Mouse (Mus musculus) small intestine, adult 2 months (tissue): Measurements from ENCODE around the gene Pfpl. TPM values are rescaled to one million over a fixed set of nuclear protein-coding genes. Genes with fewer than 3 reads are reported as not detected.

ENCODE experiments used
- H3K27ac ChIP-seq: fragments of 200-500 bp; 2 replicates; pipeline ENCODE4 v1.5.1; 2012; ENCODE audit warnings: low read depth, low read length, control low read depth, inconsistent platforms; ENCODE audit not compliant: insufficient read depth
- H3K27me3 ChIP-seq: fragments of 200-500 bp; 2 replicates; pipeline ENCODE4 v1.6.1; 2012; ENCODE audit warnings: mild to moderate bottlenecking, moderate library complexity, low read length, inconsistent platforms; ENCODE audit not compliant: control insufficient read depth, insufficient read depth
- H3K36me3 ChIP-seq: fragments of 200-500 bp; 2 replicates; pipeline ENCODE4 v1.6.1; 2012; ENCODE audit warnings: mild to moderate bottlenecking, low read length, control low read depth, inconsistent platforms; ENCODE audit not compliant: control insufficient read depth, insufficient read depth
- H3K4me1 ChIP-seq: fragments of 200-500 bp; 2 replicates; pipeline ENCODE4 v1.6.1; 2012; ENCODE audit warnings: low read length, inconsistent platforms, mixed read lengths; ENCODE audit not compliant: control insufficient read depth, insufficient read depth, insufficient read length
- H3K4me3 ChIP-seq: fragments of 200-500 bp; 2 replicates; pipeline ENCODE4 v1.5.1; 2012; ENCODE audit warnings: low read depth, mild to moderate bottlenecking, control low read depth, inconsistent platforms, low read length, moderate library complexity
- CTCF ChIP-seq: fragments of 200-500 bp; IDR thresholded peaks from 2 replicates; pipeline ENCODE4 v1.5.1; 2012; ENCODE audit warnings: low read depth, mild to moderate bottlenecking, control low read depth, inconsistent platforms, low read length, moderate library complexity, mixed read lengths; ENCODE audit not compliant: insufficient replicate concordance, insufficient read length; ENCODE audit errors: extremely low read depth
- POLR2A ChIP-seq: fragments of 200-500 bp; IDR thresholded peaks from 2 replicates; pipeline ENCODE4 v1.6.1; 2012; ENCODE audit warnings: low read depth, mild to moderate bottlenecking, control low read depth, inconsistent platforms, low read length, moderate library complexity
- WGBS: fragments of 180-500 bp; shearing (Covaris S2); methylation state at CpG from one replicate; pipeline ENCODE4 v1.1.7; 2018; 5-methylcytosine and 5-hydroxymethylcytosine counted together
- polyA plus RNA-seq: library from polyadenylated mRNA; depleted of rRNA; stranded (reverse); fragments of >200 nt; gene quantifications from 2 replicates; pipeline ENCODE4 v1.2.3, GENCODE M21; 2012

Pfpl gene
- polyA plus RNA-seq, 1 experiment: not detected

GRCm38 (mm10) chr19:12445014-12445413 lies 17.3 kb downstream of the Pfpl start:
- H3K4me3 ChIP-seq: no peak overlapping the region
- no peaks in the 10 kb centered on the region for H3K36me3 ChIP-seq
- 56% methylated on average over 3 of the region's 3 CpGs for WGBS
- TF ChIP-seq POLR2A (no peak), CTCF (no peak)
- H3K27me3 ChIP-seq: no peaks in the 10 kb centered on the region
- H3K4me1 ChIP-seq: no peaks in the 10 kb centered on the region
- H3K27ac ChIP-seq: no peak overlapping the region

- WGBS: 32% methylated on average over 12 of the region's 12 CpGs
- peak overlapping the region; percentile 73; the same call in 1 of the 2 replicates for H3K27ac ChIP-seq
These were observed 29.8 kb downstream of the Pfpl start for GRCm38 (mm10) chr19:12457401-12458066.

GRCm38 (mm10) chr19:12459516-12459915 lies 31.8 kb downstream of the Pfpl start:
- H3K27me3 ChIP-seq: no peaks in the 10 kb centered on the region
- TF ChIP-seq POLR2A (no peak), CTCF (no peak)
- H3K36me3 ChIP-seq: no peaks in the 10 kb centered on the region
- H3K4me1 ChIP-seq: peaks cover 6% of the 10 kb centered on the region; the same call in 1 of the 2 replicates
- 75% methylated on average over 4 of the region's 4 CpGs for WGBS
- H3K4me3 ChIP-seq: no peak overlapping the region
- no peak overlapping the region for H3K27ac ChIP-seq

More at GRCm38 (mm10) chr19:12457401-12458066, 29.8 kb downstream of the Pfpl start:
- no peaks in the 10 kb centered on the region for H3K27me3 ChIP-seq
- H3K4me1 ChIP-seq: peaks cover 6% of the 10 kb centered on the region; the same call in 1 of the 2 replicates
- peak overlapping the region; percentile 50 for H3K4me3 ChIP-seq
- no peaks in the 10 kb centered on the region for H3K36me3 ChIP-seq
- TF ChIP-seq CTCF (no peak), POLR2A (no peak)

GRCm38 (mm10) chr19:12460282-12461249 lies 32.9 kb downstream of the Pfpl start, which contains the start of gene Mpeg1:
TSS of gene Mpeg1 (plus strand) at chr19:12460779.
- peaks cover 6% of the 10 kb centered on the region; the same call in 1 of the 2 replicates for H3K4me1 ChIP-seq
- H3K27ac ChIP-seq: 0 out of 2 replicates have a peak within 1 kb of the TSS, but pooled peaks have one; percentile 56
- no peak within 1 kb of the TSS; the same call in 1 of the 2 replicates for H3K4me3 ChIP-seq
- WGBS: 78% methylated on average over 11 of the region's 11 CpGs
- H3K36me3 ChIP-seq: no peaks in the 10 kb centered on the region
- TF ChIP-seq POLR2A: no peak
- no peak for TF ChIP-seq CTCF
- no peaks in the 10 kb centered on the region for H3K27me3 ChIP-seq

GRCm38 (mm10) chr19:12462851-12463721 lies 35.4 kb downstream of the Pfpl start:
- 71% methylated on average over 7 of the region's 7 CpGs for WGBS
- Histone ChIP-seq H3K4me3 (peak overlapping the region; percentile 33; the same call in 1 of the 2 replicates), H3K27ac (peak overlapping the region; percentile 56), H3K36me3 (no peaks in the 10 kb centered on the region), H3K27me3 (no peaks in the 10 kb centered on the region), H3K4me1 (no peaks in the 10 kb centered on the region)
- no peak for TF ChIP-seq CTCF
- no peak for TF ChIP-seq POLR2A

GRCm38 (mm10) chr19:12463722-12464035 lies 36.0 kb downstream of the Pfpl start:
- Histone ChIP-seq H3K27ac (peak overlapping the region; percentile 56), H3K4me3 (no peak overlapping the region), H3K27me3 (no peaks in the 10 kb centered on the region), H3K4me1 (no peaks in the 10 kb centered on the region), H3K36me3 (0 out of 2 replicates have a peak, but pooled peaks cover 2% of the 10 kb centered on the region)
- 17% methylated on average over 1 of the region's 1 CpGs for WGBS
- no peak for TF ChIP-seq POLR2A
- no peak for TF ChIP-seq CTCF

GRCm38 (mm10) chr19:12464127-12464526 lies 36.4 kb downstream of the Pfpl start:
- Histone ChIP-seq H3K27ac (peak overlapping the region; percentile 64), H3K4me3 (no peak overlapping the region), H3K36me3 (0 out of 2 replicates have a peak, but pooled peaks cover 3% of the 10 kb centered on the region), H3K4me1 (no peaks in the 10 kb centered on the region), H3K27me3 (no peaks in the 10 kb centered on the region)
- TF ChIP-seq CTCF: no peak
- TF ChIP-seq POLR2A: no peak
- 74% methylated on average over 5 of the region's 5 CpGs for WGBS
